Mouse (Mus musculus) forebrain, embryonic 13.5 days (tissue): ENCODE measurements around the gene Pla2g7. TPM values are rescaled to one million over a fixed set of nuclear protein-coding genes. Genes with fewer than 3 reads are reported as not detected.

Experiments used
- ATAC-seq: fragments of 200-750 bp; cut with Nextera tagmentation; 2 replicates; pipeline ENCODE4 v1.8.0; 2017
- H3K27ac ChIP-seq: fragments of 300-500 bp; sonication (generic); 2 replicates; pipeline ENCODE4 v1.5.1; 2015; ENCODE audit warnings: inconsistent platforms, mild to moderate bottlenecking, moderate library complexity
- H3K27me3 ChIP-seq: fragments of 300-500 bp; sonication (generic); 2 replicates; pipeline ENCODE4 v1.6.1; 2015; ENCODE audit warnings: mild to moderate bottlenecking, inconsistent platforms
- H3K36me3 ChIP-seq: fragments of 300-500 bp; sonication (generic); 2 replicates; pipeline ENCODE4 v1.6.1; 2015; ENCODE audit warnings: mild to moderate bottlenecking, inconsistent platforms; ENCODE audit not compliant: poor library complexity, severe bottlenecking
- H3K4me1 ChIP-seq: fragments of 300-500 bp; sonication (generic); 2 replicates; pipeline ENCODE4 v1.6.1; 2015; ENCODE audit warnings: inconsistent platforms
- H3K4me2 ChIP-seq: fragments of 300-500 bp; sonication (generic); 2 replicates; pipeline ENCODE4 v1.6.1; 2015; ENCODE audit warnings: inconsistent platforms, mild to moderate bottlenecking, moderate library complexity
- H3K4me3 ChIP-seq: fragments of 300-500 bp; sonication (generic); 2 replicates; pipeline ENCODE4 v1.5.1; 2015; ENCODE audit warnings: mild to moderate bottlenecking, inconsistent platforms
- H3K9ac ChIP-seq: fragments of 300-500 bp; sonication (generic); 2 replicates; pipeline ENCODE4 v1.6.1; 2015; ENCODE audit warnings: mild to moderate bottlenecking, inconsistent platforms
- H3K9me3 ChIP-seq: fragments of 300-500 bp; sonication (generic); replicated peaks from 2 replicates; pipeline ENCODE4 v1.6.1; 2016; ENCODE audit warnings: inconsistent platforms
- WGBS: fragments of 180-500 bp; shearing (Covaris S2); methylation state at CpG from one replicate; pipeline ENCODE4 v1.1.7; 2015; 5-methylcytosine and 5-hydroxymethylcytosine counted together
- polyA plus RNA-seq: library from polyadenylated mRNA; unstranded; fragments of >200 nt; fragmentation: Nextera tagmentation; extraction: Ambion mirVana; gene quantifications from 2 replicates; pipeline ENCODE4 v1.2.1, GENCODE M21; 2015

Gene Pla2g7
- polyA plus RNA-seq, 1 experiment from 2014 or later, result 3.5 TPM

DNA sequence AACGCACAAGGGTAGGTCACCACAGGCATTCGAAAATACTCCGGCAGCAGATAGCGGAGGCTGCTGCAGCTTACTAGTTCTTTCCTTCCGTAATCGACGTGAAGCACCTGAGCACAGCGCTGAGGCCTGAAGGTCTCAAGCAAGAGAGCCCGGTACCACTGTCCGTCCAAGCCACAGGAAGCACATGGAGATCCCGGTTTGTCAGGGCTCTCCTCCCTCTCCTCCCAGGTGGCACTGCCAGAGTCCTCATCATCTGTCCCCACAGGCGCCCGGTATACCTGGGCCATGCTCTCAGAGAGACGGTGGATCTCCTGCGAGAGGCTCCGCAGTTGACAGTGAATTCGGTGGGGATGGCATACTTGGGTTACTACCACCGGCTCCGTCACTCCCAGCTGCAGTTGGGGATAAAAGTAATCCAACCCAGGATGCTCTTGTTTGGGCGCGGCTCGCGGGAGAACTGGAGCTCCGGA lies 61.2 kb downstream of the Pla2g7 start:
- peak overlapping the region; percentile 84 for H3K4me2 ChIP-seq
- WGBS, result 16% methylated on average over 24 of the region's 24 CpGs
- peak; percentile 26 for ATAC-seq
- peaks cover 15% of the 10 kb centered on the region for H3K4me1 ChIP-seq
- H3K27me3 ChIP-seq, result peaks cover 39% of the 10 kb centered on the region
- peak overlapping the region; percentile 62 for H3K9ac ChIP-seq
- H3K36me3 ChIP-seq, result no peaks in the 10 kb centered on the region
- no peaks in the 10 kb centered on the region; the same call in 1 of the 2 replicates for H3K9me3 ChIP-seq
- peak overlapping the region; percentile 46 for H3K4me3 ChIP-seq
- H3K27ac ChIP-seq, result no peak overlapping the region

DNA sequence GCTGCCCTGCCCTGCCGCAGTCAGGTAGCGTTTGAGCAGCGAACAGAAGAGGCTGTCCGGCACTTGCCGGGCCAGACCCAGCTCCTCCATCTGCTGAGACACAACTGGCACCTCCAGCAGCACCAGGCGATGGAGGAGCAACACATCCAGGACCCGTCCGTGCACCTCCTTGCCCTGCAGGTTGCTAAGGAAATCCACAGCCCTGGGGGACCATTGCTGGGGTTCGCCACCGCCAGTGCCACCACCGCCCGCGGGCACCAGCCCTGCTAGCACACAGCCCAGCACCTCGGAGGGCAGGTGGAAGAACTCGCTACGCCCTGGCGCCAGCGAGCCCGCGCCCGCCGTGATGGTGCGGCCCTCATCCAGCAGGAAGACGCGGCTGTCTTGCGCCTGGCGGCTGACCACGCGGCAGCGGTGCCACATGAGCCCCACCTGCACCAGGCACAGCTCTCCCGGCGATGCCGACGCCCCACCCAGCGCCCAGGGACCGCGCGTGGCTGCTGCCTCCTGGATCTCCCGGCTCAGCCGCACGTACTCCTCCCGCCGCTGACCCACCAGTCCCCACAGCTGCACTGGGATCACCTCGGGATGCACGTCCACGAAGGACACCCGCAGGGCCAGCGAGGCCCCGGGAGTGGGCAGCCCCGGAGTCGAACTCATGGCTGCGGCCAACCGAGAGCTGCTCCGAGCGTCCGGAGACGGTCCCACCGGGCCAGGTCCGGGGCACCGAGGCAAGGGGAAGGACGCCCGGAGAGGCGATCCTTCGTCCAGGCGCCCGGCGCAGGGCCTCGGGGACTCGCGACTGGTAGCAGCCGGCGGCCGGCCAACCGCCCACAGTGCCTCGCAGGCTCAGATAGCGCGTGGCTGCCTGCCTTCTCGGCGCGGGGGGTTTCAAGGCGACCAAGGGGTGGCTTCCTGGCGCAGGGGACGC lies 61.9 kb downstream of the Pla2g7 start, which contains the start of gene Tdrd6:
Gene Tdrd6 (minus strand): TSS at position 804 of the 931 bp plus-strand sequence.
- Histone ChIP-seq H3K4me1 (peaks cover 15% of the 10 kb centered on the region), H3K9me3 (no peaks in the 10 kb centered on the region), H3K27me3 (peaks cover 39% of the 10 kb centered on the region), H3K4me3 (peak within 1 kb of the TSS; percentile 46), H3K4me2 (peak within 1 kb of the TSS; percentile 84), H3K36me3 (no peaks in the 10 kb centered on the region), H3K9ac (peak within 1 kb of the TSS; percentile 62), H3K27ac (no peak within 1 kb of the TSS)
- peak; percentile 73 for ATAC-seq
- WGBS, result 1% methylated on average over 76 of the region's 83 CpGs

DNA sequence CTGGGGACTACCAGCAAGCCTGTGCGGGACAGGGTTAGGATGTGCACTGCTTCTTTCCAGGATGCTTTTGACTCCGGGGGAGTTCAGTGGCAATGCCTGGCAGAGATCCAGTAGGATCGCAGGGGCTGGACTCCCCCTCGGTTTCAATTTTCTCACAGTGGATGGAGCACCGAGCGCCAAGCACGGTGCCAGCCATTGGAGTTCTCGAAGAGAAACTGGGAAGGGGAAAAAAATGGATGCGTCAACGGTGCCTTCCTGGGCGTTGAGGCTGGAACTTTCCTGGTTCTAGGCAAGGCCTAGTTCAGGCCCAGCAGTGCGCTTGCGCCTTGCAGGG lies 62.5 kb downstream of the Pla2g7 start:
- Histone ChIP-seq H3K9me3 (no peaks in the 10 kb centered on the region), H3K9ac (peak overlapping the region; percentile 62; the same call in 1 of the 2 replicates), H3K4me1 (peaks cover 15% of the 10 kb centered on the region), H3K4me3 (peak overlapping the region; percentile 46), H3K27ac (no peak overlapping the region), H3K36me3 (no peaks in the 10 kb centered on the region), H3K4me2 (peak overlapping the region; percentile 84), H3K27me3 (peaks cover 39% of the 10 kb centered on the region)
- WGBS, result 39% methylated on average over 13 of the region's 13 CpGs
- ATAC-seq, result peak; percentile 23; the same call in 1 of the 2 replicates

DNA sequence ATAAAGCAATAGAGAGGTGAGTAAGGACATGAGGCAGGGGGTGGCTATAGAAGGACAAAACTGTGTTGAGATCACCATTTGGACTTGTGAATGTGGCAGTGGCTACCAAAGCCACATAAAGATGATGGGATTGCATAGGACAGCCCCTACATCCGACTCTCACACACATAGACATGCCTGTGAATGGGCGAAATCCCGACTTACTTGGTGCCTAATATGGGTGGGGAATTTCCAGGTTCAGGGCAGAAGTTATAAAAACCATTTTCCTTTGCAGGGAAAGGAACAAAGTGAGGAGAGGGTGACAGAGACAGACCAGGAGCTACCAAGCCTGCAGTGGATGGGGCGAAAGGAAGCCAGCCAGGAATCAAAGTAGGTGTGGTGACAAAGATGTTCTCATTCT lies 69.2 kb downstream of the Pla2g7 start:
- Histone ChIP-seq H3K9ac (no peak overlapping the region), H3K27me3 (no peaks in the 10 kb centered on the region), H3K36me3 (peaks cover 21% of the 10 kb centered on the region), H3K4me2 (no peak overlapping the region), H3K4me3 (no peak overlapping the region), H3K4me1 (no peaks in the 10 kb centered on the region; the same call in 1 of the 2 replicates), H3K9me3 (no peaks in the 10 kb centered on the region; the same call in none of the 2 replicates), H3K27ac (no peak overlapping the region)
- ATAC-seq, result no peak
- 96% methylated on average over 4 of the region's 4 CpGs for WGBS

DNA sequence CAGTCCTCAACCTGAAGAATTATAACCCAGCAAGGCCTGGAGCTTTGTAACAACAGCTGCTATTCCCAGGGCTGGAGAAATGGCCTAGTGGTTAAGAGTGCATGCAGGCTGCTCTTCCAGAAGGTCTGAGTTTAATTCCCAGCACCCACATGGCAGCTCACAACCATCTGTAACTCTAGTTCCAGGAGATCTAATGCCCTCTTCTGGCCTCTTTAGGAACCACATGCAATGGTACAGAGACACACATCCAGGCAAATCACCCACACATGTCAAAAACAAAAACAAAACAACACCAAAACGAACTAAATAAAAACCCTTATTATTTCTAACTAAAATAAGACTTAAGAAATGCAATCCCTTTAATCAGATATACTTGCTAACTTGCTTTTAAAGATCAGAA lies 72.9 kb downstream of the Pla2g7 start:
- 85% methylated on average over 1 of the region's 1 CpGs for WGBS
- Histone ChIP-seq H3K4me3 (no peak overlapping the region), H3K9me3 (no peaks in the 10 kb centered on the region; the same call in none of the 2 replicates), H3K27ac (no peak overlapping the region), H3K27me3 (no peaks in the 10 kb centered on the region), H3K4me1 (no peaks in the 10 kb centered on the region; the same call in 1 of the 2 replicates), H3K4me2 (no peak overlapping the region), H3K9ac (no peak overlapping the region), H3K36me3 (peaks cover 55% of the 10 kb centered on the region)
- ATAC-seq, result no peak

DNA sequence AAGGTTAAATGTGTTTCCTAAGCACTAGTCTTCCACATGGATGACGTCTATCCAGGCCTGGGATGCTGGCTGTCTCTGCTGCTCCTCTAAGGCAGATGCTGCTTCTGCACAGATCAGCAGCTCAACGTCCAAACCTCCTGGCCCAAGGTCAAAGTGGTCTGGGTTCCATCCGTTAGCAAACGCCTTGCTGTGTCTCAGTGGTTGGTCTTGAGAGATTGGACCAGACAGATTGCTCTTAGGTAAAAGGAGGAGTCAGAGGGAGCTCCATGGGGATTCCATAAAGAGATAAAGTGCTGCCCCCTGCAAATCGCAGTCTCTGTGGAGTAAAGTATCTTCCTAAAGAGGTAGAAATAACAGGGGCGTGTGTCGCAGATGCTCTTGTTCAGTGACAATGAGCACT lies 75.3 kb downstream of the Pla2g7 start:
- Histone ChIP-seq H3K36me3 (peaks cover 65% of the 10 kb centered on the region), H3K27me3 (no peaks in the 10 kb centered on the region), H3K4me1 (no peaks in the 10 kb centered on the region; the same call in 1 of the 2 replicates), H3K9ac (no peak overlapping the region), H3K4me3 (no peak overlapping the region), H3K4me2 (no peak overlapping the region), H3K9me3 (no peaks in the 10 kb centered on the region; the same call in 1 of the 2 replicates), H3K27ac (no peak overlapping the region)
- 88% methylated on average over 7 of the region's 7 CpGs for WGBS
- ATAC-seq, result no peak

DNA sequence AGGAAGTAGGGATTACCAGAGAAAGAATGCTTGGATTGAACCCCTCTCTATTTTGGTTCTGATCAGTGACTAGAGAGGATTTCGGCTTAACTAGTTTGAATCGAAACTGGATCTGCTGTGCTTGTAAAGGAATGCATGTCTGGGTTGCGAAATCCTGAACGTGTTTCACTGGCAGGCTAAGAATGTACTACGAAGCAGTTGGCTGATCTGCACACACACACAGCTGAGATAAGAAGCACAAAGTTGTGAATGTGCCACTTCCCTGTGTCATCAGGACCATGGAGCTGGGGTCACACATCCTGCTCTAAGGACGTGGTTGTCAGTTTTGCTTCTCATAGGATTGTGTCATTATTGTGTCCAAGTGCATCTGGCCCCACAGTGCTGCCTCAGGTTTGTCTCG lies 76.5 kb downstream of the Pla2g7 start:
- WGBS, result 90% methylated on average over 7 of the region's 7 CpGs
- Histone ChIP-seq H3K36me3 (peaks cover 73% of the 10 kb centered on the region), H3K4me2 (no peak overlapping the region), H3K9ac (no peak overlapping the region), H3K9me3 (no peaks in the 10 kb centered on the region; the same call in 1 of the 2 replicates), H3K4me3 (no peak overlapping the region), H3K27ac (no peak overlapping the region), H3K4me1 (no peaks in the 10 kb centered on the region; the same call in 1 of the 2 replicates), H3K27me3 (no peaks in the 10 kb centered on the region)
- ATAC-seq, result no peak

DNA sequence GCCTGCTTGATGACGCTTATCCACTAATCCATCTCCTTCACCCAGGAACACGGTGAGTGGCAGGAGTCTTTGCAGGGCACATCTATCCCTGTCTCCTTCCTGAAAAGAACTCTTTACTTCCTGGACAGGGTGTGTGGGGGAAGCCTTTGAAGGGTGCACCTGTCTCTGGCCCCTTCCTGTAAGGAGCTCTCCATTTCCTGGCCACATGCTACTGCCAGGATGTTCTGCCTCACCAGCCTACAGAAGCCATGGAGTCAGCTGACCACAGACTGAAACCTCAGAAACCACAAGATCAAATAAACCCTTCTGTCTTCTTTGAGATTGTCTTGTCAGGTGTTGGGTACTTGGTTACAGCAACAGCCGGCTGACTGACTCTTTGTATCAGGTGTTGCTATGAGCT lies 77.2 kb downstream of the Pla2g7 start:
- Histone ChIP-seq H3K4me1 (no peaks in the 10 kb centered on the region), H3K4me2 (no peak overlapping the region), H3K4me3 (no peak overlapping the region), H3K9me3 (no peaks in the 10 kb centered on the region; the same call in 1 of the 2 replicates), H3K36me3 (peaks cover 81% of the 10 kb centered on the region), H3K9ac (no peak overlapping the region), H3K27ac (no peak overlapping the region), H3K27me3 (no peaks in the 10 kb centered on the region)
- no peak for ATAC-seq
- 94% methylated on average over 3 of the region's 3 CpGs for WGBS

DNA sequence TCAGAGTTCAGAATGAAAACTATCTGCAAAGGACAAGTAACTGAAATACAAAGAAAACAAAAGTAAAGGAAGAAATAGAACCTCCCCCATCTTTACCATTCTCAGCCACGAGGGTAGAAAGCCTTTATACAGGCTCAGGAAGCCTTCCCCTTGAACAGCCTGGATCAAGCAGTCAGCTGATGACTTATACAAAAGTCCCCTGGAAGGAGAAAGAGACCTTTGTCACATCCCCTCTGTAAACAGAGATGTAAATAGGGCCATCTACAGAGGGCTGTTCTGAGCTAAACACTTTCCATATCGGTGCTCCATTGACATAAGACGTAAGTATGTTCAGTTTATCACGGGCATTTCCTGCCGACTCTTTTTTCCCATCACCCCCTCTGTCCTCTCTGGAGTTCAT lies 79.0 kb downstream of the Pla2g7 start:
- ATAC-seq, result no peak
- H3K4me1 ChIP-seq, result no peaks in the 10 kb centered on the region
- H3K4me2 ChIP-seq, result no peak overlapping the region
- H3K27ac ChIP-seq, result no peak overlapping the region
- WGBS, result 53% methylated on average over 5 of the region's 5 CpGs
- no peaks in the 10 kb centered on the region for H3K9me3 ChIP-seq
- no peaks in the 10 kb centered on the region for H3K27me3 ChIP-seq
- no peak overlapping the region for H3K9ac ChIP-seq
- H3K36me3 ChIP-seq, result peaks cover 88% of the 10 kb centered on the region
- H3K4me3 ChIP-seq, result no peak overlapping the region

DNA sequence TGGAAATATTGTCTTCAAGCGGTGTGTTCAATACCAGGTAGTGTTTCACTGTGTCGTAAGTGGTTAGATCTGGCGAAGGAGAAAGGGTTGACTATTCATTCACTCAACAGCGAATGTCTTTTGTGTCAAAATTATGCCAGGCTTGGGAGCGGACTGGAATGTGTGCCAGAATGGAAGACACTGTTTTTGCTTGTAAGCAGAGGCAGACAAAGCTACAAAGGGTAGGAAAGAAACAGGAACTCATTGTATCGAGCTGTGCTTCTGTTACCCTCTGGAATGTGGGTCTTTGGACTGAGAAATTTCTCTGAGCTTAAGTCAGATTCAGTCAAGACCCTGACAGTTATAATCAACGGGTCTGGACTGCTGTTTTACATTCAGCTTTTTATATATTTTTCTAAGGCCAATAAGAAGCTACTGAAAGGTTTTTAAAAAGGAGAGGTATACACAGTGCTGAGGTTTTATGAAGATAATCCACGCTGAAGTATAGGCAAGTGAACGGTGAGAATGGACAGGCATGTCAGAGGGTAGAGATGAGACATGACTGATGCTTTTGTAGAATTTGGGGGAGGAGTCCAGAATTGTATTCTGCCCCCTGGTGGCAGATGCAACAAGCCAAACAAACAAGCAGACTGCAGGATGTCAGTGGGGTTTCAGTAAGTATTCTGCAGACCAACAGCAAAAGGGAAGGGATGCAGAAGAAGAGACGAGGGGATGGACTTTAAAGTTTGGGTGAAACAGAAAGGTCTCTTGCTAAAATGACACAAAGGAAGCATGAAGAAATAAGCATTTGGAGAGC lies 81.9 kb downstream of the Pla2g7 start:
- Histone ChIP-seq H3K27me3 (no peaks in the 10 kb centered on the region), H3K4me3 (no peak overlapping the region), H3K9me3 (no peaks in the 10 kb centered on the region), H3K4me2 (no peak overlapping the region), H3K27ac (no peak overlapping the region), H3K9ac (no peak overlapping the region), H3K36me3 (peaks cover 86% of the 10 kb centered on the region), H3K4me1 (no peaks in the 10 kb centered on the region)
- 75% methylated on average over 10 of the region's 10 CpGs for WGBS
- ATAC-seq, result no peak

DNA sequence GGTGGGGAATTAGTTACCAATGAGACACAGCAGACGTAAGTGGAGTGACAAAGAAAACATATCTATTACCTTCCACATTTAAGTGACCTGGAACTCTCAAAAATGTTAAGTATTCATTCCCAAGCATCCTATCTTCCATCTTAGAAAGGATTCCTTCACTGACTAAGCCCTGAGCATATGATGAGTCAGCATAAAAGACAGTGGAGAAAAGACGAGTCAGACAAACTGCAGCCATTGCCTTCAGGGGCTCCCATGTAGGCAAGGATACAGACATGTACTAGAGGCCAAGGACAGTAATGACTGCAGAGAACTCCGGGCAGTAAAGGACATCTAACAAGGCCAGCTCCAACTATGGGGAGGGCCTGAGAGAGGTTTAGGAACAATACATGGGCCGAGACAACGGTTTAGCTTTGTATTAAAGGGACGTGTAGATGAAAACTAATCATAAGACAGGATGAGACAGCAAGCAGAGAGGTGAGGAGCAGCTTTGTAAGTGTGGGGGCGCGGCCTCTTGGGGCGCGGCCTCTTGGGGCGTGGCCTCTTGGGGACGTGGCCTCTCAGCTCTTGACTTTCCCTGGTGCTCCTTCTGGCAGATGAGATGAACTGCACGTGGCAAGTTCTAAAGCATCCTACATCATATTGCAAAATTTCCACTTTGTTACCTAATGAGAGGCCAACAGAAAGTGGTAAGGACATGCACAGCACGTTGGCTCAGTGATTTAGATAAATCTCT lies 83.6 kb downstream of the Pla2g7 start:
- no peak for ATAC-seq
- Histone ChIP-seq H3K27me3 (no peaks in the 10 kb centered on the region), H3K4me2 (no peak overlapping the region), H3K9me3 (no peaks in the 10 kb centered on the region), H3K36me3 (peaks cover 78% of the 10 kb centered on the region), H3K27ac (no peak overlapping the region), H3K4me3 (no peak overlapping the region), H3K9ac (no peak overlapping the region), H3K4me1 (no peaks in the 10 kb centered on the region)
- WGBS, result 71% methylated on average over 14 of the region's 14 CpGs
